Mouse (Mus musculus): ENCODE measurements around the gene Ip6k1. TPM values are rescaled to one million over a fixed set of nuclear protein-coding genes. Genes with fewer than 3 reads are reported as not detected.
"Not testable (repeated sequence)": the region's sequence is repeated elsewhere in the genome, so short reads cannot be mapped to it uniquely, and the experiment has no call there.

Ip6k1 gene
- polyA plus RNA-seq, 1 experiment from 2014 or later, result 53.8 TPM

DNA sequence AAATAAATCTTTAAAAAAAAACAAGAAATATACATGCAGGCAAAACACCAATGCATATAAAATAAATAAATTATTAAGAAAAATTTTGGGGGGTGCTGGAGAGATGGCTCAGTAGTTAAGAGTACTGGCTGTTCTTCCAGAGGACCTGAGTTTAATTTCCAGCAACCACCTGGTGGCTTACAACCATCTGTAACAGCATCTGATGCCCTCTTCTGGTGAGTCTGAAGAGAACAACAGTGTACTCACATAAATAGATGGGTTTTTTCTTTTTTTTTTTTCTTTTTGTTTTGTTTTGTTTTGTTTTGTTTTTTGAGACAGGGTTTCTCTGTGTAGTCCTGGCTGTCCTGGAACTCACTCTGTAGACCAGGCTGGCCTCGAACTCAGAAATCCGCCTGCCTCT is 11.3 kb downstream of the Ip6k1 start:
- WGBS, result 97% methylated on average over 2 of the region's 2 CpGs
- H3K4me1 ChIP-seq; H3K9me3 ChIP-seq (replicated peaks); DNase-seq (ENCODE audit: low spot score); H3K4me3 ChIP-seq; H3K27me3 ChIP-seq (ENCODE audit: low read depth, poor library complexity, severe bottlenecking); H3K27ac ChIP-seq (replicated peaks): not testable (repeated sequence)
- peaks cover 62% of the 10 kb centered on the region for H3K36me3 ChIP-seq

DNA sequence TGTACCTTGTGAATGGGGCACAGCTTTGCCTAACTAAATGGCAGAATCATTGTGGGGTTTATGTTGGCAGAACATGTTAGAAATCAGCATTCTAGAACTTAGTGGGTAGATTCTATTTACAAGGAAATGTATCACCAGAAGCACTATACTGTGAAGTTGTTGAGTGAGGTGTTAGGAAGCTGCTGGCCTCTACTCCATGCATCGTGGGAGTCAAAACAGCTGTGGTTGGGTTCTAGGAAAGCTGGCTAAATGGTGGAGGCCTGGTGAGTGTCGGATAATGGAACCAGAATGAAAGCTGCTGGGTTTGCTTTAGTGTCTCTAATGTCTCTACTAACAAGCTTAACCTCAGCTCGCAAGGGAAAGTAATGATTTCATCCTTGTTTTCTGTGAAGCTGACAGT is 14.8 kb downstream of the Ip6k1 start:
- no peaks in the 10 kb centered on the region for H3K27me3 ChIP-seq (ENCODE audit: low read depth, poor library complexity, severe bottlenecking)
- 85% methylated on average over 3 of the region's 3 CpGs for WGBS
- H3K9me3 ChIP-seq (replicated peaks), result no peaks in the 10 kb centered on the region
- peaks cover 44% of the 10 kb centered on the region for H3K36me3 ChIP-seq
- H3K4me1 ChIP-seq, result no peaks in the 10 kb centered on the region
- DNase-seq (ENCODE audit: low spot score), result no peak
- H3K4me3 ChIP-seq, result no peak overlapping the region
- no peak overlapping the region for H3K27ac ChIP-seq (replicated peaks)

DNA sequence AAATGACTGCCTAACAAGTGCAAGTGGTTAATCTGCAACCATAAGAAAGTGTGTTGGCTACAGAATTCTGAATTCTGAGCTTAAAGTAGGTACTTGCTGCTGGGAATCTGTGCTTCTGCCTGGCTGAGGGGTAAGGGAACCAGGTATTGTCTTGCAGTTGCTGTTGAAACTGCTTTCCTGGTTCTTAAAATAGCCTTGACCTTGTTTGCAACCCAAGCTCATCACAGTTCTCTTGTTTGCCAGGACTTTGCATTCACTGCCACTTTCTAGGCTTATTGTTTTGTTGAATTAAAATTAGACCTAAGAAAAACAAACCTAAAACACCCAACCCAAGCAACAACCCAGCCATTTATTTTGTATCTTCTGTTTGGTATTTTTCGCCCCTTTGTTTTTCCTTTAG is 18.4 kb downstream of the Ip6k1 start:
- Histone ChIP-seq H3K27me3 (ENCODE audit: low read depth, poor library complexity, severe bottlenecking) (no peaks in the 10 kb centered on the region), H3K4me1 (no peaks in the 10 kb centered on the region), H3K36me3 (peaks cover 36% of the 10 kb centered on the region), H3K4me3 (no peak overlapping the region), H3K27ac (replicated peaks) (no peak overlapping the region), H3K9me3 (replicated peaks) (no peaks in the 10 kb centered on the region)
- 96% methylated on average over 1 of the region's 1 CpGs for WGBS
- no peak for DNase-seq (ENCODE audit: low spot score)

DNA sequence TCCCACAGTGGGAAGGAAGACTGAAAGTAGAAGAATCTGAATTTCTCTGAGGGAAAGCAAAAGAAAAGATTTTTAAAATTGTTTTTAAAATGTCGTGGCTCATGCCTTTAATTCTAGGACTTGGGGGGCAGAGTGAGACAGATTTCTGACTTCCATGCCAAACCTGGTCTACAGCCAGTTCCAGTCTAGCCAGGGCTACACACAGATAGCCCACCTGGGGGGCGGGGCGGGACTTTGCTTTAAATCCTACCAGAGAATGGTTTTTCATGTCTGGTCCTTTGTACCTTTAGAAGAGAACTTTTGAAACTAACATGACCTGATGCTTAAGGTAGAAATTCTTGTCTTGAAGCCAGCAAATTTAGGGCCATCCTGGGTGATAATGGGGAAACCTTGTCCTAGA is 20.9 kb downstream of the Ip6k1 start:
- Histone ChIP-seq H3K4me3 (no peak overlapping the region), H3K27me3 (ENCODE audit: low read depth, poor library complexity, severe bottlenecking) (no peaks in the 10 kb centered on the region), H3K27ac (replicated peaks) (no peak overlapping the region), H3K36me3 (peaks cover 47% of the 10 kb centered on the region), H3K4me1 (no peaks in the 10 kb centered on the region), H3K9me3 (replicated peaks) (peaks cover 7% of the 10 kb centered on the region; the same call in 1 of the 2 replicates)
- 88% methylated on average over 3 of the region's 3 CpGs for WGBS
- DNase-seq (ENCODE audit: low spot score), result no peak

DNA sequence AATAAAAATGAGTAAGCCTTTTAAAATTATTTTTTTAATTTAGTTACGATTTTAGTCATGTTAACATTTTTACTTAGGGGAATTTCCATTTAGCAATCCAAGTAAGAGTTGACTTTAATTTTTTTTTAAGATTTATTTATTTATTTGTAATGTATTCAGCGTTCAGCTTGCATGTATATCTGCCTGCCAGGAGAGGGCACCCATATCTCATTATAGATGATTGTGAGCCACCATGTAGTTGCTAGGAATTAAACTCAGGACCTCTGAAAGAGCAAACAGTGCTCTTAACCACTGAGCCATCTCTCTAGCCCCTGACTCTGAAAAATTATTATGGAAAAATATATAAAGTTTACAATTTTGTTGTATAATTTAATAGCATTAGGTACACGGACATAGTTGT is 24.3 kb downstream of the Ip6k1 start:
- Histone ChIP-seq H3K36me3 (peaks cover 70% of the 10 kb centered on the region), H3K27me3 (ENCODE audit: low read depth, poor library complexity, severe bottlenecking) (no peaks in the 10 kb centered on the region), H3K27ac (replicated peaks) (no peak overlapping the region), H3K4me3 (no peak overlapping the region), H3K4me1 (no peaks in the 10 kb centered on the region), H3K9me3 (replicated peaks) (peaks cover 7% of the 10 kb centered on the region; the same call in 1 of the 2 replicates)
- 92% methylated on average over 3 of the region's 3 CpGs for WGBS
- no peak for DNase-seq (ENCODE audit: low spot score)

DNA sequence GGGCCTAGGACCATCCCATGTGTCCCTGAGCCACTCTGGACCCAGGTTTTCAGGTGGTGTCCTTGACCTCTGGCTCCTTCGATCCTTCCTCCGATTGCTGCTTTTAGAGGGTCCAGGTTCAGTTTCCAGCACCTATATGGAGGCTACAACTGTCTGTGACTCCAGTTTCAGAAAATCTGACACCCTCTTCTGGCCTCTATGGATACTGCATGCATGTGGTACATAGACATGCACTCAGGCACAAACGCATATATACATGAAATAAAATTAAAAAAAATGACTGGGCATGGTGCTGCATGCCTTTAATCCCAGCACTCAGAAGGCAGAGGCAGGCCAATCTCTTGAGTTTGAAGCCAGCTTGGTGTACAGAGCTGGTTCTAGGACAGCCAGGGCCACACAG is 25.6 kb downstream of the Ip6k1 start:
- Histone ChIP-seq H3K9me3 (replicated peaks) (peaks cover 7% of the 10 kb centered on the region; the same call in 1 of the 2 replicates), H3K27me3 (ENCODE audit: low read depth, poor library complexity, severe bottlenecking) (no peaks in the 10 kb centered on the region), H3K4me1 (no peaks in the 10 kb centered on the region), H3K27ac (replicated peaks) (no peak overlapping the region), H3K36me3 (peaks cover 83% of the 10 kb centered on the region), H3K4me3 (no peak overlapping the region)
- WGBS, result 94% methylated on average over 3 of the region's 3 CpGs
- DNase-seq (ENCODE audit: low spot score), result no peak

DNA sequence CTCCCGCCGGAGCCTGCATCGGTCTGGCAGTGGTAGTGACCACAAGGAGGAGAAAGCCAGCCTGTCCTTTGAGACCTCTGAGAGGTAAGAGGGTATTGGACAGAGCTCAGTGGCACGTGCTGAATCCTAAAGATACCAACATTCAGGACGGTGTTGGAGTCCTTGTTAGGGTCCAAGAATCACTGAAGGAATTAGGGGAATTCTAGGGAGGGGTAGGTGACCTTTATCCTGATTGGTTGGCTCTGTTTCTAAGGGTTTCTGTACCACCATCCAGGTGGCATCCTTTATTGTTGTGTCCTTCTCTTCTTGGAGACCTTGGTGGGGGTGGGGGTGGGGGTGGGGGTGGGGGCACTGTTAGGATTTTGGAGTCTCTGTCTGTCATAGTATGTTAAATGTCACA is 29.8 kb downstream of the Ip6k1 start:
- no peaks in the 10 kb centered on the region for H3K4me1 ChIP-seq
- peaks cover 88% of the 10 kb centered on the region for H3K36me3 ChIP-seq
- no peaks in the 10 kb centered on the region for H3K27me3 ChIP-seq (ENCODE audit: low read depth, poor library complexity, severe bottlenecking)
- no peak overlapping the region for H3K4me3 ChIP-seq
- DNase-seq (ENCODE audit: low spot score), result no peak
- H3K9me3 ChIP-seq (replicated peaks), result peaks cover 7% of the 10 kb centered on the region; the same call in 1 of the 2 replicates
- 92% methylated on average over 5 of the region's 5 CpGs for WGBS
- no peak overlapping the region for H3K27ac ChIP-seq (replicated peaks)

DNA sequence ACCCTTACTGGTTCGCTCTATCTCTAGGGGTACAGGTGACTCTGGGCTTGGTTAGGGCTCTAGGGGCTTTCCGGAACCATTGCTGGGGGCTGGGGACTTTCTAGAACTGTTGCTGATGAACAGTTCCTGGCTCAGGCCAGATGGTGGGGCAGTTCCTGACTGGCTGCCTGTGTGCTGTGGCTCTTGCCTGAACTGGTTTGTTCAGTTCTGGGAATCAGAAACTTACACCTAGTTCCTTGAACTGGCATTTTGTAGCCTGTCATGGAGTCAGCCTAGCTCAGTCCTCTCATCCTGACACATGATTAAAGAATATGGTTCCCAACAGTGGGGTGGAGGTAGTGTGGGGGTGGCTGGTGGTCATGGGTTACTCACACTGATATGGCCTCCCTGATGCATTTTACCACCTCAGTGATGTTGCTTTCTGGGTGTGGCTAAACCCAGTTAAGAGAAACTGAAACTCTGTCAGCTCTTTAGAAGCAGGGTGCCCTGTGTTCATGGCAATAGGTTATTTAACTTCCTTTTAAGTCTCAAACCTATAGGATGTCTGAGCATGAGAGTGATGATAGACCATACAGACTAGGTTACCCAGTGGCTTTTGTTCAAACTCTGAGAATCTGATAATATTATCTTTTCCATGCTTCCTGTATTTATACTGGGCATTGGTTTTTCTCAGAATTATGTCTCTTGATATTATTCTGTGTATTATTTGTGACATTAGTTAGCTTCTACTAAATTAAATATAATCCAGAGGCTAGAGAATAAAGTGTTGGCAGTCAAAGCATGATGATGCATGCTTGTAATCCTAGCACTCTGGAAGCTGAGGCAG is 33.2 kb downstream of the Ip6k1 start:
- Histone ChIP-seq H3K4me1 (no peaks in the 10 kb centered on the region), H3K27me3 (ENCODE audit: low read depth, poor library complexity, severe bottlenecking) (no peaks in the 10 kb centered on the region), H3K4me3 (no peak overlapping the region), H3K9me3 (replicated peaks) (no peaks in the 10 kb centered on the region), H3K36me3 (peaks cover 87% of the 10 kb centered on the region), H3K27ac (replicated peaks) (no peak overlapping the region)
- 97% methylated on average over 2 of the region's 2 CpGs for WGBS
- DNase-seq (ENCODE audit: low spot score), result no peak

DNA sequence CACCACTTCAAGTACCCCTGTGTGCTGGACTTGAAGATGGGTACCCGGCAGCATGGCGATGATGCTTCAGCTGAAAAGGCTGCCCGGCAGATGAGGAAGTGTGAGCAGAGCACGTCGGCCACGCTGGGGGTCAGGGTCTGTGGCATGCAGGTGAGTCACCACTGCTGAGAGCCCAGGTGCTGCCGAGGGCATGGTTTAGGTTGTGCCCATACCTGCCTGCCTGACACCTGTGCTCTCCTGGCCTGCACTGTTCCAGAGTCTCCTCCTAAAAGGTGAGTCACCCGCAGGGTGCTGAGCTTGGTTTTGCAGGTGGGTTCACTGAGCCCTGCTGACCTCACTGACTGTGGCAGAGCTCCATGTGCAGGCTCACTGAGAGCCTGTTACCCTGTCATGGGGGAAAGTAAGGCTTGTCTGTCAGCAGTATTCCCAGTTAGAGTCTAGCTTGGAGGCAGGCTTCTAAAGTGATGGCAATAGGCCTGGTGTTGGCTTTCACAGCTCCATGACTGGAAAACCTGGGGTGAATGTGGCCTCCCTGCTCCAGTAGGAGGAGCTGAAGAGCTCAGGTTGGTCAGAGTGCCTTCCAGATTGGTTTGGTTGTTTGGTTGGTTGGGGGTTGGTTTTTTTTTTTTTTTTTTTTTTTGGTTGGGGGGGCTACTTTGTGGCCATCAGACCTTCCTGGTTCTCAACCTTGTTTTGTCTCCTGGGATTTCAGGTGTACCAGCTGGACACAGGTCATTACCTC is 42.6 kb downstream of the Ip6k1 start:
- H3K27me3 ChIP-seq (ENCODE audit: low read depth, poor library complexity, severe bottlenecking), result no peaks in the 10 kb centered on the region
- no peaks in the 10 kb centered on the region for H3K9me3 ChIP-seq (replicated peaks)
- WGBS, result 95% methylated on average over 8 of the region's 8 CpGs
- H3K36me3 ChIP-seq, result peaks cover 70% of the 10 kb centered on the region
- no peak for DNase-seq (ENCODE audit: low spot score)
- H3K4me1 ChIP-seq, result peaks cover 22% of the 10 kb centered on the region
- no peak overlapping the region for H3K4me3 ChIP-seq
- H3K27ac ChIP-seq (replicated peaks), result no peak overlapping the region

DNA sequence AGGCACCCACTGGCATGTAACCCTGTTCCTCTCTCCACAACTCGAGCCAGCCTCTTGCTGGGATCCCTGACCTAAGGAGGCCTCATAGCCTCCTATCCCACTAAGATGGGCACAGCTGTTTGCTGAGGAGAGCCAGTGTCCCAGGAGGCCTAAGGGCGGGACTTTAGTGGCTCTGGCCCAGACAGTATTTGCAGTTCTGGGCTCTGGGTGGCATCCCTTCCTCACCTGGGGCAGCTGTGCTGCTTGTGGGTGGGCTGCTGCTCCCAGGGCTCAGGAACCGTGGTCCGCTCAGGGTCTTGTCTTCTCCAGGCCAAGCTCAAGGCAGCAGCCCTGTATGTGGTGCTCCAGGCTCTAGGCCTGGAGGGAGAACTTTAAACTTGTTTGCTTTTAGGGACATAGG is 44.3 kb downstream of the Ip6k1 start:
- 85% methylated on average over 4 of the region's 4 CpGs for WGBS

DNA sequence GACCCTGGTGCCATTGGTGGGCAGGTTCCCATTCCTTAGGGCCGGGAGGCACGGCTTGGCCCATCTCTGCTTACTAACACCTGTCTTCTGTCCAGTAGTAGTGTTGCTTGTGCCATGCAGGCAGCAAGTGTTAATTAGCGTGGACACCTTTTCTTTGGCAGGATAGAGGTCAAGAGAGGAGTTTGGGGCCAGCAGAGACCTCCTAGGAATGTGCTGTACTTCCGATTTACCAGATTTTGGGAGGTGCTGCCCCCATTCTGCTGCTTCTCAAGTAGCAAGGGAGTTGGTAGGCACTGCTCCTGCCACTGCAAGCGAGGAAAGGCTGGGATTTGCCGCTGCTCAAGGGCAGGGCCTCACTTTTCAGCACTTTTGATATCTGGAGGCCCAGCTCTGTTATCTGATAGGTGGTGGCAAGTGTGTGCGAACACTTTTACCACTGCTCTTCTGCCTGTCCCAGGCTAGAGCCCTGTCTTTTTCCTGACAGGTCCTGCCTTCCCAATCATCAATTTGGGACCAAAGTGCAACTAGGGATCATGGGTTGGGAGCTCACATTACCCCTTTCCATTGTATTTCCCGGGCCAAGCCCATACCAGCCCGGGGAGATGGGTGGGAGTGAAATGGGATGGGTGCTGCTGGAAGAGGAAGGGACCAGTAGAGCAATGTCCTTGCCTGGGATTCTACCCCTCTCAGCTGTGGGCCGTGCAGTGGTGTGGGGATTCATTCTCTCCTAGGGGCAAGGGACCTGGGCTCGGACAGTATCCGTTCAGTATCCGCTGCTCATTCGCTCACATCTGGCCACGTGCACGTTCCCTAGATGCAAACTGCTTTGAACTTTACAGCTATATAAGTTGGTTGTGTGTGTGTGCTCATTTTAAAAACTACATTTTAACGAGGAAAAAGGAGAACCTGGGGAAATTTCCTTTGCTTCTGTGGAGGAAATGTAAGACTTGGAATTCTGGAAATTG is 45.6 kb downstream of the Ip6k1 start:
- peaks cover 64% of the 10 kb centered on the region for H3K36me3 ChIP-seq
- no peaks in the 10 kb centered on the region for H3K9me3 ChIP-seq (replicated peaks)
- no peaks in the 10 kb centered on the region for H3K27me3 ChIP-seq (ENCODE audit: low read depth, poor library complexity, severe bottlenecking)
- peak overlapping the region; percentile 76 for H3K27ac ChIP-seq (replicated peaks)
- WGBS, result 55% methylated on average over 17 of the region's 17 CpGs
- peak overlapping the region; percentile 62 for H3K4me3 ChIP-seq
- H3K4me1 ChIP-seq, result peaks cover 28% of the 10 kb centered on the region
- DNase-seq (ENCODE audit: low spot score), result no peak

More for the DNA sequence above, 44.3 kb downstream of the Ip6k1 start:
- H3K4me1 ChIP-seq, result peaks cover 27% of the 10 kb centered on the region
- H3K36me3 ChIP-seq, result peaks cover 69% of the 10 kb centered on the region
- no peaks in the 10 kb centered on the region for H3K9me3 ChIP-seq (replicated peaks)
- H3K27me3 ChIP-seq (ENCODE audit: low read depth, poor library complexity, severe bottlenecking), result no peaks in the 10 kb centered on the region
- H3K4me3 ChIP-seq, result no peak overlapping the region
- no peak for DNase-seq (ENCODE audit: low spot score)
- no peak overlapping the region for H3K27ac ChIP-seq (replicated peaks)

DNA sequence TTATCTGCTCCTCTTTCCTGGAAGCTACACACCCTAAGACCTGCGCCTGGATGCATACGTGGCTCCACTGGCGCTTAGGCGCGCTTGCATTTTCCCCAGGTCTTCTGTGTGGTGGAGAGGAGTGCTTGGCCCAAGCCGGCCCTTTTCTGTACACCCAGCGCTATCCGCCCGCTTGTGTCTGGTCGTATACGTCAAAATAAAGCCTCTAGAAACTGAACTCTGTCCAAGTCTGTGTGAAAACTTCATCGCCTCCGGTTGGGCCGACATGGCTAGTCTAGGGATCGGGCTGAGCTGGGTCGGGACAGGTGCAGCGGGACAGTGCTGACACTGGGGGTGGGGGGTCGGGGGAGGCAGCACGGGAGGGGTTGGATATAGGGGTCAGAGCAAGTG is 46.3 kb downstream of the Ip6k1 start:
- Histone ChIP-seq H3K4me3 (peak overlapping the region; percentile 62), H3K9me3 (replicated peaks) (no peaks in the 10 kb centered on the region), H3K4me1 (peaks cover 34% of the 10 kb centered on the region), H3K36me3 (peaks cover 60% of the 10 kb centered on the region), H3K27me3 (ENCODE audit: low read depth, poor library complexity, severe bottlenecking) (no peaks in the 10 kb centered on the region), H3K27ac (replicated peaks) (peak overlapping the region; percentile 76)
- no peak for DNase-seq (ENCODE audit: low spot score)
- under 1% methylated on average over 19 of the region's 19 CpGs for WGBS
